Mouse (Mus musculus): ENCODE measurements around the gene Dthd1. TPM values are rescaled to one million over a fixed set of nuclear protein-coding genes. Genes with fewer than 3 reads are reported as not detected.

Dthd1 gene
- not detected in 2 replicates for polyA plus RNA-seq (2012; rRNA removed; ENCODE audit: low replicate concordance)

GRCm38 (mm10) chr5:62813402-62814071 lies at the start of gene Dthd1:
Gene Dthd1 (plus strand): TSS chr5:62813823.

GRCm38 (mm10) chr5:62765784-62766701 lies 47.6 kb upstream of the Dthd1 start, which contains the start of gene Arap2:
Gene Arap2 (minus strand): TSS chr5:62766159.

Other genes with a start within 250 kb of the Dthd1 start
- gene Arap2, start 47.7 kb upstream of the Dthd1 start, polyA plus RNA-seq (2012; rRNA removed; ENCODE audit: low replicate concordance): 2.4 and 6.4 TPM in 2 replicates